Mouse (Mus musculus) G1E (cell line): ENCODE results near the gene Olfr1512.

Experiments used
- CTCF ChIP-seq: IDR thresholded peaks from 2 replicates; pipeline ENCODE4 v1.5.1; 2012; ENCODE audit warnings: low read depth, low read length, inconsistent platforms, mixed read lengths
- GATA1 ChIP-seq: IDR thresholded peaks from 2 replicates; pipeline ENCODE4 v1.6.1; 2012; ENCODE audit warnings: borderline replicate concordance, low read length, inconsistent platforms, mixed read lengths
- GATA2 ChIP-seq: IDR thresholded peaks from 2 replicates; pipeline ENCODE4 v1.6.1; 2012; ENCODE audit warnings: low read depth, low read length, inconsistent platforms, borderline replicate concordance
- POLR2AphosphoS5 ChIP-seq: IDR thresholded peaks from 2 replicates; pipeline ENCODE4 v1.6.1; 2012; ENCODE audit warnings: low read depth, low read length, inconsistent platforms; ENCODE audit not compliant: insufficient replicate concordance
- TAL1 ChIP-seq: conservative IDR thresholded peaks from 2 replicates; pipeline ENCODE4 v1.6.1; 2012; ENCODE audit warnings: low read depth, low read length, inconsistent platforms, mixed read lengths

- no peak for TF ChIP-seq CTCF
- no peak for TF ChIP-seq TAL1
- TF ChIP-seq GATA1: no peak
- TF ChIP-seq GATA2: no peak
- TF ChIP-seq POLR2AphosphoS5: no peak
Observed at GRCm38 (mm10) chr14:52368741-52369140, 10.2 kb downstream of the Olfr1512 start.
